Mouse (Mus musculus) liver, postnatal 0 days (tissue): Measurements from ENCODE around the gene Neurod2.

Experiments
- CTCF ChIP-seq: sonication (generic); IDR thresholded peaks from 2 replicates; pipeline ENCODE4 v1.5.1; 2016; ENCODE audit warnings: antibody characterized with exemption, low read depth
- EP300 ChIP-seq: IDR thresholded peaks from 2 replicates; pipeline ENCODE4 v1.6.1; 2016; ENCODE audit warnings: antibody characterized with exemption, low read depth, mild to moderate bottlenecking

DNA sequence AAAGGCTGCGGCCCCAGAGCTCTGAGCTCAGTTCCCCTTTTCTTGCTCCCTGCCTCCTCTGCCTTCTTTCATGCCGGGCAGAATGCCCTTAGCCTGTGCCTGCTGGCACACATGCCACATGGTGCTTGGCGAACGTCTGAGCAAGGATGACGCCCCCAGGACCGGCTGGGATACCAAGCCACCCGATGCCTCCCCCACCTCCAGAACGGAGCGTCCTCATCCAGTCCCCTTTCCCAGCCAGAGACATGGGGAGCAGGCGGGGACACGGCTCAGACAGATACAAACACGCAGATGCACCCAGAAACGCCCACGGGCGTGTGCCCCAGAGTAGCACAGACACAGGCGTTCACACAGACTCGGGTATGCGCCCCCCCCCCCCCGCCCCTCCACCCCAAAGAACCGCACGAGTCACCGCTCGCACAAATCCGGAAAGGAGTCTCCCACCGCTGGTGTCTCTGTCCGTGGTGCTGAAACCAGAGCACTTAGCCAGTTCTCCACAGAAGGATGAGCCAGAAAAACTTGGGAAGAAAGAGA is 15.6 kb downstream of the Neurod2 start:
- TF ChIP-seq CTCF = no peak
- no peak for TF ChIP-seq EP300
